Mouse (Mus musculus) neural tube, embryonic 15.5 days (tissue): ENCODE results near the gene Rad9a. TPM values are rescaled to one million over a fixed set of nuclear protein-coding genes. Genes with fewer than 3 reads are reported as not detected.

Experiments used
- ATAC-seq: fragments of 200-750 bp; cut with Nextera tagmentation; 2 replicates; pipeline ENCODE4 v1.8.0; 2017; ENCODE audit warnings: mild to moderate bottlenecking, moderate TSS enrichment, moderate library complexity; ENCODE audit not compliant: low FRiP score
- H3K27ac ChIP-seq: fragments of 300-500 bp; sonication (generic); replicated peaks from 2 replicates; pipeline ENCODE4 v1.5.1; 2015; ENCODE audit warnings: mild to moderate bottlenecking, inconsistent platforms
- H3K27me3 ChIP-seq: fragments of 300-500 bp; sonication (generic); replicated peaks from 2 replicates; pipeline ENCODE4 v1.6.1; 2015; ENCODE audit warnings: inconsistent platforms
- H3K36me3 ChIP-seq: fragments of 300-500 bp; sonication (generic); 2 replicates; pipeline ENCODE4 v1.6.1; 2015; ENCODE audit warnings: inconsistent platforms
- H3K4me1 ChIP-seq: fragments of 300-500 bp; sonication (generic); 2 replicates; pipeline ENCODE4 v1.6.1; 2015; ENCODE audit warnings: inconsistent platforms
- H3K4me2 ChIP-seq: fragments of 300-500 bp; sonication (generic); 2 replicates; pipeline ENCODE4 v1.6.1; 2015; ENCODE audit warnings: inconsistent platforms, mild to moderate bottlenecking, moderate library complexity
- H3K4me3 ChIP-seq: fragments of 300-500 bp; sonication (generic); replicated peaks from 2 replicates; pipeline ENCODE4 v1.5.1; 2015; ENCODE audit warnings: mild to moderate bottlenecking, inconsistent platforms
- H3K9ac ChIP-seq: fragments of 300-500 bp; sonication (generic); replicated peaks from 2 replicates; pipeline ENCODE4 v1.6.1; 2015; ENCODE audit warnings: mild to moderate bottlenecking, inconsistent platforms
- H3K9me3 ChIP-seq: fragments of 300-500 bp; sonication (generic); replicated peaks from 2 replicates; pipeline ENCODE4 v1.6.1; 2016; ENCODE audit warnings: inconsistent platforms
- WGBS: fragments of 180-500 bp; shearing (Covaris S2); methylation state at CpG from one replicate; pipeline ENCODE4 v1.1.7; 2015; ENCODE audit warnings: mixed read lengths; 5-methylcytosine and 5-hydroxymethylcytosine counted together
- polyA plus RNA-seq: library from polyadenylated mRNA; unstranded; fragments of >200 nt; fragmentation: Nextera tagmentation; extraction: Ambion mirVana; gene quantifications from 2 replicates; pipeline ENCODE4 v1.2.1, GENCODE M21; 2015

Rad9a gene
- polyA plus RNA-seq, 1 experiment from 2014 or later, result 24.3 TPM

DNA sequence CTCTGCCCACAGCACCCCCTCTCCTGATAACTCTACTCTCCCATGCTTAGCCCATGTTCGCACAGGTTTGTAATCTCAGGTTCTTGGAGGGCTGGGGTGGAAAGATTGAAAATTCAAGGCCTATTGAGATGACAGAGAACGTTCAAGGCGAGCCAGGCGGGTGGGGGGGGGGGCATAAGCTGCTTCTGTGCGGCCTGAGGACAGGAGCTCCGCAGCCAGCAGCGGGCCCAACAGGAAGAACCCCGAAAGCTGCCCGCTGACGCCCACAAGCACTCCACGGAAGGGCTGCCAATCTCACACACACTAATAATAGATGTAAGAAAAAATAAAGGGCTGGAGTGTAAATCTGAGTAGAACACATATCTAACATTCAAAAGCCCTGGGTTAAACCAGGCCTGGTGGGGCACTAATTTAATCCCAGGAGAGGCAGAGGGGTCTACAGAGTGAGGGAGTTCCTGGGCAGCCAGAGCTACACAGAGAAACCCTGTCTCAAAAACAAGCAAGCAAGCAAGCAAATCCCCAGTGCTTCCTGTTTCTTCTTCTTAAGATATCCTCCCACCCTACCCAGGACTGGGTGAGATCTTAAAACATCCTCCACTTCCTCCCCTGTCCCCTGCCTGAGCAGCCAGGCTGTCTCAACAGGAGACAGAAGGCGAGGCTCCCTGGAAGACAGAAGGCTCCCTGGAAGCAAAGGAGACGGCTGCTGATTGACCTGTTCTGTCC lies 2.3 kb upstream of the Rad9a start:
- no peak overlapping the region for H3K4me3 ChIP-seq
- no peaks in the 10 kb centered on the region for H3K9me3 ChIP-seq
- H3K36me3 ChIP-seq, result peaks cover 5% of the 10 kb centered on the region; the same call in 1 of the 2 replicates
- no peak overlapping the region for H3K4me2 ChIP-seq
- no peak overlapping the region for H3K27ac ChIP-seq
- H3K4me1 ChIP-seq, result peaks cover 30% of the 10 kb centered on the region
- no peak overlapping the region for H3K9ac ChIP-seq
- 62% methylated on average over 13 of the region's 13 CpGs for WGBS
- ATAC-seq, result no peak
- H3K27me3 ChIP-seq, result peaks cover 16% of the 10 kb centered on the region; the same call in 1 of the 2 replicates

DNA sequence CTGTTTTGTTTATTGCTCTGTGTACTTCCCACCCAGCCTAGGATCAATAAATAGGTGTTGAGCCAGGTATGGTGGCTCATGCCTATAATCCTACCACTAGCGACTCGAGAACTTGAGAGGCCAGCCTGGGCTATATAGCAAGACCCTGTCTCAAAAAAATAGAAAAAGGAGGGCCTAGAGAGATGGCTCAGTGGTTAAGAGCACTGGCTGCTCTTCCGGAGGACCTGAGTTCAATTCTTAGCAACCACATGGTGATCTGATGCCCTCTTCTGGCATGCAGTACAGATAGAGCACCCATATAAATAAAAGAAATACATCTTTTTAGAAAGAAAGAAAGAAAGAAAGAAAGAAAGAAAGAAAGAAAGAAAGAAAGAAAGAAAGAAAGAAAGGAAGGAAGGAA lies 1.7 kb upstream of the Rad9a start:
- Histone ChIP-seq H3K9ac (no peak overlapping the region), H3K4me3 (no peak overlapping the region), H3K27me3 (peaks cover 16% of the 10 kb centered on the region; the same call in 1 of the 2 replicates), H3K9me3 (no peaks in the 10 kb centered on the region), H3K27ac (no peak overlapping the region), H3K4me1 (peaks cover 30% of the 10 kb centered on the region), H3K36me3 (peaks cover 9% of the 10 kb centered on the region; the same call in 1 of the 2 replicates), H3K4me2 (no peak overlapping the region)
- no peak for ATAC-seq
- 69% methylated on average over 3 of the region's 3 CpGs for WGBS

DNA sequence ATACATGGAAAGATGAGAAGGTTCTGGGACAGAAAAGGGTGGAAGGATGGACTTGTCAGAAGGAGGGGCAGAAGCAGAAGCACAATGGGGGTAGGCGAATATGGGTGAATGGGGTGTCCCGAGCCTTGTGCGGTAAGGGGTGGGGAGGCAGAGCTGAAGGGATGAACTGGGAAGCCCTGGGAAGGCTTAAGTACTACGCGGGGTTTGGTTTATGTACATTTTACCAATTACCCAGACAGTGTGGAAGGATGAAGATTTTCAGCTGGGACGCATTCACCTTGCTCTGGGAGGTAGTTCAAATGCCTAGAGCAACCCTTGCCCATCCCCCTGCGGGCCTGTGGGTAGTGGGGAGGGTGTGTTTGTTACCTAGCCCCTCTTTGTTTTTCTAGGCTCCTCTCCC lies 687 bp upstream of the Rad9a start:
- ATAC-seq, result peak; percentile 30; the same call in 1 of the 2 replicates
- Histone ChIP-seq H3K4me1 (peaks cover 30% of the 10 kb centered on the region), H3K27me3 (peaks cover 16% of the 10 kb centered on the region; the same call in 1 of the 2 replicates), H3K9me3 (no peaks in the 10 kb centered on the region), H3K36me3 (peaks cover 12% of the 10 kb centered on the region), H3K27ac (peak overlapping the region; percentile 73), H3K4me2 (peak overlapping the region; percentile 97), H3K4me3 (peak overlapping the region; percentile 51), H3K9ac (peak overlapping the region; percentile 80)
- WGBS, result 37% methylated on average over 7 of the region's 7 CpGs

DNA sequence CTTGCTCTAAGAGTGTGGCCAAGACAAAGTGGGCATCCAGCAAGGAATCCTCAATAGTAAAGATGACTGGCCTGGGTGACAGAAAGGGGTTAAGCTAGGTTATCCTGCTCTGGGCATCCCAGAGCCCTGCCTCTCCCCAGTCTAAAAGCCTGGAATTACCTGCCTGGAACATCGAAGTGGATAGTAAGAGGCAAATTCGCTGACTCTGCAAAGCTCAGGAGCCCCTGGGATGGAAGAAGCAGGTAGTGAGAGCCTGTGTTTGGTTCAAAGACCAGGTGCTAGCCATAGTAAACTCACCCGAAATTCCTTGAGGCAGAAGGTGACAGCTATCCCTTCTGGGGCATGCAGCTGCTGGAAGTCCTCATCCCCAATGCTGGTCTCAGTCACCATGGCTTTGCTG lies 4.3 kb downstream of the Rad9a start:
- Histone ChIP-seq H3K27ac (no peak overlapping the region), H3K9me3 (no peaks in the 10 kb centered on the region), H3K4me2 (no peak overlapping the region), H3K27me3 (no peaks in the 10 kb centered on the region), H3K4me1 (peaks cover 65% of the 10 kb centered on the region), H3K9ac (no peak overlapping the region), H3K4me3 (no peak overlapping the region), H3K36me3 (peaks cover 51% of the 10 kb centered on the region)
- WGBS, result 69% methylated on average over 3 of the region's 3 CpGs
- ATAC-seq, result no peak

DNA sequence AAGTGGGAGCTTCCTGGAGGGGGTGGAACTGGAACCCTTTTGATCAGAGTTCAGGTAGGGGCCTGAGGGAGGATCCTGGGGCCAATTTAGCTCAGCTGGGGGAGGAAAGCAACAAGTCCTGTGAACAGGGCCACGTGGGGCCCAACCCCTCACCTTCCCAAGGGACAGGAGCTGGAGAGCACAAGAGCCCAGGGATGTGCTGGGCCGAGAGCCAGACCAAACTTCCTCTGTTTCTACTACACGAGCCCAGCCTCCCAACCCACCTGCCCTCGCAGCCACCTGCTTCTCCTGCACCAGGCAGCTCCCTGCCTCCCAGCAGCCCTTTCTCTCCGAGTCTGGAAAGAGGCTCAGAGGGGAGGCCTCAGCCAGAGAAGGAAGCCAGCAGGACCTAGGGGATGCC lies 4.9 kb downstream of the Rad9a start:
- ATAC-seq, result no peak
- Histone ChIP-seq H3K27ac (no peak overlapping the region), H3K9me3 (no peaks in the 10 kb centered on the region), H3K4me3 (no peak overlapping the region), H3K36me3 (peaks cover 51% of the 10 kb centered on the region), H3K27me3 (no peaks in the 10 kb centered on the region), H3K4me1 (peaks cover 63% of the 10 kb centered on the region), H3K9ac (no peak overlapping the region), H3K4me2 (no peak overlapping the region)
- 30% methylated on average over 5 of the region's 5 CpGs for WGBS

DNA sequence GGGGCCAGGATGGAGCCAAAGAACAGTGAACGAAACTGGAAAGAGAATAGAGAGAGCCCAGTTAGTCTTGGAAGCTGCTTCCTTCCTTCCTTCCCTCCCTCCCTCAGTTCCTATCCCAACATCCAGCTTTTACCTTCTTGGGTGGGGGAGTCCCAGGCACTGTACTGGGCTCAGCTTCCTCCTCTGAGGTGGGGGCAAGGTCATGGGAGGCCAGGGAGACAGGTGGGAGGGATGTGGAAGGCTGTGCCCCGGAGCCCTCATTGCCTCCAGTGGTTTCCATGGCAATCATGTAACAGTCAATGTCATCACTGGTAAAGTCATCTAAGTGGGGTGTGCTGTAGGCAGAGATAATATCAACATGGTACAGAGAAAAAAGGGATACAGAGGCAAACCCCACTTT lies 5.4 kb downstream of the Rad9a start:
- WGBS, result 63% methylated on average over 2 of the region's 2 CpGs
- H3K4me1 ChIP-seq, result peaks cover 64% of the 10 kb centered on the region
- peaks cover 51% of the 10 kb centered on the region for H3K36me3 ChIP-seq

DNA sequence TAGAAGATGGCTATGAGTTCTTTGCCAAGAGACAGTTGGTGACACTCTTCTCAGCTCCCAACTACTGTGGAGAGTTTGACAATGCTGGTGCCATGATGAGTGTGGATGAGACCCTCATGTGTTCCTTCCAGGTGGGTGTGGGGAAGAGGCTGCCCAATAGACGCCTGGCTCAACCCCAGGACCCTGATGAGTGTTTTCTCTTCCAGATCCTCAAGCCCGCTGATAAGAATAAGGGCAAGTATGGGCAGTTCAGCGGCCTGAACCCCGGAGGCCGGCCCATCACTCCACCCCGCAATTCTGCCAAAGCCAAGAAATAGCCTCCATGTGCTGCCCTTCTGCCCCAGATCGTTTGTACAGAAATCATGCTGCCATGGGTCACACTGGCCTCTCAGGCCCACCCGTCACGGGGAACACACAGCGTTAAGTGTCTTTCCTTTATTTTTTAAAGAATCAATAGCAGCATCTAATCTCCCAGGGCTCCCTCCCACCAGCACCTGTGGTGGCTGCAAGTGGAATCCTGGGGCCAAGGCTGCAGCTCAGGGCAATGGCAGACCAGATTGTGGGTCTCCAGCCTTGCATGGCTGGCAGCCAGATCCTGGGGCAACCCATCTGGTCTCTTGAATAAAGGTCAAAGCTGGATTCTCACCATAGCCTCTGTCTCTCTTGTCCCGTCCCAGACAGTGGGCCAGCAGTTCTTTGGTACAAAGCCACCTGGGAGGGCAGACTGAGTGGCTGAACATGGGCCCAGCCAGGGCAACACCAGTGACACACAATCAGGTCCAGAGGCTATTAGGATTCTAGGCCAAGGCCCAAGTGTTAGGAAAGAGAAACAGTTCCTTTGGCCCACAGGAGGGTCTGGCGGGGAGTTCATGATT lies 6.4 kb downstream of the Rad9a start:
- ATAC-seq, result no peak
- Histone ChIP-seq H3K36me3 (peaks cover 51% of the 10 kb centered on the region), H3K27ac (0 out of 2 replicates have a peak overlapping the region, but pooled peaks have one; percentile 13), H3K9ac (no peak overlapping the region), H3K4me1 (peaks cover 57% of the 10 kb centered on the region), H3K27me3 (no peaks in the 10 kb centered on the region), H3K9me3 (no peaks in the 10 kb centered on the region), H3K4me3 (no peak overlapping the region), H3K4me2 (no peak overlapping the region)
- 79% methylated on average over 12 of the region's 12 CpGs for WGBS

More for the DNA sequence above, 5.4 kb downstream of the Rad9a start:
- Histone ChIP-seq H3K27ac (no peak overlapping the region), H3K9ac (no peak overlapping the region), H3K9me3 (no peaks in the 10 kb centered on the region), H3K27me3 (no peaks in the 10 kb centered on the region), H3K4me3 (no peak overlapping the region), H3K4me2 (no peak overlapping the region)
- ATAC-seq, result no peak

DNA sequence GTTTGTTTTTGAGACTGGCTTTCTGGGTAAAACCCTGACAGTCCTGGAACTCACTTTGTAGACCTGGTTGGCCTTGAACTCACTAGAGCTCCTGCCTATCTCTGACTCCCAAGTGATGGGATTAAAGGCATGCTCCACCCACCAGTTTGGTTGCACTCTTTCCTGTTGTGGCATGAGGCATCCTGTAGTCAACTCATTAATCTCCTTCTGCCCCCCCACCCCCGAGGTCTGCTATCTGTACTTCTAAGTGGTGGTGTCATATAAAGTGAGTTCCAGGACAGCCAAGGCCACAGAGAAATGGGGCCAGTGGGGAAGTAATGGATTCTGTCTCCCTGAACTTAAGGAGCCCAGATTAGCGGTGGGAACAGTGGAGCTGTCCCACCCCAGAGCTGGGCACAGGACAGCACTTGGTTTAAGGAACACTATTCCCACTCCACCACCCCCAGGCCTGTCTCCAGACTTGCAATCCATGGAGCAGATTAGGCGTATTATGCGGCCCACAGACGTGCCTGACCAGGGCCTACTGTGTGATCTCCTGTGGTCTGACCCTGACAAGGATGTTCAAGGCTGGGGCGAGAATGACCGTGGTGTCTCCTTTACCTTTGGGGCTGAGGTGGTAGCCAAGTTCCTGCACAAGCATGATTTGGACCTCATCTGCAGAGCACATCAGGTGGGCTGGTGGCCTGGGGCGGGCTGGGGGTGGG lies 7.3 kb downstream of the Rad9a start:
- H3K4me3 ChIP-seq, result no peak overlapping the region
- H3K9me3 ChIP-seq, result no peaks in the 10 kb centered on the region
- H3K4me1 ChIP-seq, result peaks cover 51% of the 10 kb centered on the region
- peak overlapping the region; percentile 93; the same call in 1 of the 2 replicates for H3K4me2 ChIP-seq
- H3K27me3 ChIP-seq, result no peaks in the 10 kb centered on the region
- WGBS, result 89% methylated on average over 8 of the region's 8 CpGs
- H3K9ac ChIP-seq, result no peak overlapping the region
- H3K36me3 ChIP-seq, result peaks cover 48% of the 10 kb centered on the region
- no peak for ATAC-seq
- 0 out of 2 replicates have a peak overlapping the region, but pooled peaks have one; percentile 13 for H3K27ac ChIP-seq

DNA sequence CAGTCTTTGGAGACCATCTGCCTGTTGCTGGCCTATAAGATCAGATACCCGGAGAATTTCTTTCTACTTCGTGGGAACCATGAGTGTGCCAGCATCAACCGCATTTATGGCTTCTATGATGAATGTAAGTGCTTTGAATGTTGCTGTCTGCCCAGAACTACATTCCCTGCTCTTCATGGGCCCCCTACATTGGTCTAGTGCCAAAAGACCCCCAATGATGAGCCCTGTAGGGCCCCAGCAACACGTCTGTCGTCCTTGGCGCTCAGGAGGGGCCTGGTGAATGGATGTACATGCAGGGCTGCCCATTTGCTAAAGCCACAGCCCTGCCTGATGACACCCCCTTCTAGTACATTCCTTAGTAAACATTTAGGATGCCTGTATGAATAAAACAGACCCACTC lies 8.3 kb downstream of the Rad9a start:
- H3K9me3 ChIP-seq, result no peaks in the 10 kb centered on the region
- H3K36me3 ChIP-seq, result peaks cover 42% of the 10 kb centered on the region
- H3K9ac ChIP-seq, result peak overlapping the region; percentile 99
- H3K27me3 ChIP-seq, result no peaks in the 10 kb centered on the region
- WGBS, result 58% methylated on average over 6 of the region's 6 CpGs
- H3K4me1 ChIP-seq, result peaks cover 50% of the 10 kb centered on the region
- peak overlapping the region; percentile 93 for H3K4me2 ChIP-seq
- H3K4me3 ChIP-seq, result peak overlapping the region; percentile 97
- ATAC-seq, result no peak
- peak overlapping the region; percentile 94 for H3K27ac ChIP-seq

DNA sequence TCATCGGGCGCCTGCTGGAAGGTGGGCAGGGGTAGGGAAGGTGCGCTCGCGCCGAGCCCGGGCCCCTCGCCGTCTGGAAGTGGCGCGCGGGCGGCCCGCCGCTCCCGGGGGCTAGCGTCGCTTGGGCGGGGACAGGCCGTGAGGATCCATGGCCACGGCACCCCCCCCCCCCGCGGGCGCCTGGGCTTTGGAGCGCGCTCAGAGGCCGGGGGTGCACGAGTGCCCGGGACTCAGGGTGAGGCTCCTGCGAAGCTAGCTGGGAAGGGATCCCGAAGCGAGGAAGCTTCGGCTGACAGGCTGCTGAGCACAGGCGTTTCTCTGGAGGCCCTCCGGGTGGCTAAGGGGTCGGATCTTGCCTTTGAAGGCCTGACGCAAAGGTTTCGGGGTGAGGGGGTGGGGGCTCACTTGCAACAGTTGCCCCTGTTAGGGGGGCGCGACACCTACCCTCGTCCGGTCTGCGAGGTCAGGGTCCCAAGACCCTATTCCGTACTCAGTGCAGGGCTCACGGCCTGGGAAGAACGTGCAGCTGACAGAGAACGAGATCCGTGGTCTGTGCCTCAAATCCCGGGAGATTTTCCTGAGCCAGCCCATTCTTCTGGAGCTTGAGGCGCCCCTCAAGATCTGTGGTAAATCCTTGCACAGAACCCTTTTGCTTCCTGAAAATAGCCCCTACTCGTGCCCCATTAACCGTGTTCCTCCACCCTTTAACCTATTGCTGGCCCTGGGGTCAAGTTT lies 9.0 kb downstream of the Rad9a start:
- Histone ChIP-seq H3K9me3 (no peaks in the 10 kb centered on the region), H3K4me2 (peak overlapping the region; percentile 93), H3K4me1 (peaks cover 50% of the 10 kb centered on the region), H3K36me3 (peaks cover 41% of the 10 kb centered on the region), H3K27me3 (no peaks in the 10 kb centered on the region), H3K27ac (peak overlapping the region; percentile 94), H3K9ac (peak overlapping the region; percentile 99), H3K4me3 (peak overlapping the region; percentile 97)
- peak; percentile 62 for ATAC-seq
- under 1% methylated on average over 44 of the region's 52 CpGs for WGBS
